Comparison of ENCODE assay signal across 8 mouse cellular contexts in the genomic region with DNA sequence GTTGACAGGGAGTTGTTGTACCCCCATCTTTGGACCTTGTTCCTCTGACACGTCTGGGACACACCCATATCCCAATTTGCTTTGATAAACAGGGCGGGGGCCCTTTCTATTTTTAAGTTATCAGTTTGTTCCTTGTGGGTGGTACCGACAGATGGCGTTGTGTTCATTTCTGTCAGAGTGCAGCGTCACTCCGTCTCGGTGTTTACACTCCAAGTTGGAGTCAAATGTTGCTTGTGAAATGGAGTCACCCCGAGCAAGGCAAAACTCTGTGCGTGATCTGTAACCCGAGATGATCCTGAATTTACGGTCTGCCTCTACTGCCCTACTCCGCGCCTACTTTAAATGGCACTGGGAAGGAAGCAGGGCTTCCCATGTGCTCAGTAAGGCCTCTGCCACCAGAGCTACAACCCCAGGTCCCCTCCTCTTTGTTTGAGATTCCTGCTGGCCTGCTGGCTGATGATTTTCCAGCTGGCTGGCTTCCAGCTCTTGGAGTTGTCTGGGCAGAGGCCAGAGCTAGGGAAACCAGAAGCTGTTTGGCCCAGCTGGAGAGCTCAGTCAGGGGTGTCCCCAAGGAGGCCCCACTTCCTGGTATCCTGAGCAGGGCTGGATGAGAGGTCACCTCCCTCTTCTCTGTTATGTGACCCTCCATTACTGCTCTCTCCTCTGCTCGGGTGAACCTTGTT. TPM values are rescaled to one million over a fixed set of nuclear protein-coding genes. Genes with fewer than 3 reads are reported as not detected.
DNase-seq lines count a peak whose midpoint lies in the region; ATAC-seq lines count a peak whose summit lies in the region.

No protein-coding gene starts in this region.

- H3K9ac ChIP-seq in forebrain, embryonic 11.5 days (ENCODE audit: low read length) = peak overlapping the region; percentile 29

- 39% methylated on average over 14 of the region's 14 CpGs for WGBS in forebrain, embryonic 11.5 days

- H3K36me3 ChIP-seq in forebrain, embryonic 11.5 days (ENCODE audit: control insufficient read depth, insufficient read depth, low read length) = no peaks in the 10 kb centered on the region

- H3K27me3 ChIP-seq in forebrain, embryonic 11.5 days (ENCODE audit: control insufficient read depth, insufficient read depth, low read length) = no peaks in the 10 kb centered on the region

- 0 out of 2 replicates have a peak, but pooled peaks cover 5% of the 10 kb centered on the region for H3K4me1 ChIP-seq in forebrain, embryonic 11.5 days (replicated peaks; ENCODE audit: control insufficient read depth, insufficient read depth, low read length)

- peak; percentile 82 for DNase-seq in MEL-GATA-1-ER (ENCODE audit: extremely low read depth, low read depth)
- DNase-seq in adrenal gland, postnatal 4 days (ENCODE audit: low spot score in 2 of 2) = peak; percentile 84 to 87
- DNase-seq in forebrain, embryonic 11.5 days (ENCODE audit: low spot score) = peak; percentile 69
- peak; percentile 98 to 99 for DNase-seq in heart, postnatal 10 days
- DNase-seq in kidney, postnatal 4 days = peak; percentile 98
- peak; percentile 97 for DNase-seq in lung, postnatal 10 days
- DNase-seq in retina, embryonic 14.5 days (ENCODE audit: low spot score) = peak; percentile 83
- DNase-seq in T-cell, adult 2 months (ENCODE audit: low spot score) = no peak

- H3K9me3 ChIP-seq in forebrain, embryonic 11.5 days (ENCODE audit: control insufficient read depth, low read length) = no peaks in the 10 kb centered on the region

- intact Hi-C loops in heart, postnatal 10 days (cut with DNase I) = loop anchor here (2.0 kb wide), 1 partner anchor 20 kb away; a partner anchor contains a TSS

- H3K4me2 ChIP-seq in forebrain, embryonic 11.5 days (ENCODE audit: low read depth, low read length, severe bottlenecking) = no peak overlapping the region

- peak overlapping the region; percentile 63; the same call in 1 of the 2 replicates for H3K27ac ChIP-seq in forebrain, embryonic 11.5 days (ENCODE audit: low read depth, low read length)

- ATAC-seq in forebrain, embryonic 11.5 days (replicated peaks; ENCODE audit: low FRiP score) = no peak

- no peak overlapping the region for H3K4me3 ChIP-seq in forebrain, embryonic 11.5 days (ENCODE audit: low read depth, low read length)

RNA-seq across cellular contexts. Expression of a gene that starts 13.1 kb away (rescaled TPM):
- total RNA-seq in adrenal gland, postnatal 4 days (2021) = under 1 TPM; 0.59 to 0.67 TPM
- 0.28 TPM in 1 of 2 replicates, not detected in the other for polyA plus RNA-seq in forebrain, embryonic 11.5 days (2014; fragmentation: Nextera tagmentation; extraction: Ambion mirVana)
- total RNA-seq in heart, postnatal 10 days (2021) = not detected

RNA-seq across cellular contexts. Expression of a gene that starts 15.4 kb away (rescaled TPM):
- under 1 TPM; 0.11 TPM for total RNA-seq in adrenal gland, postnatal 4 days (2021)
- 0.16 and 0.19 TPM in 2 replicates for polyA plus RNA-seq in forebrain, embryonic 11.5 days (2014; fragmentation: Nextera tagmentation; extraction: Ambion mirVana)
- total RNA-seq in heart, postnatal 10 days (2021) = under 1 TPM in 1 of 2 experiments, not detected in 1; 0.05 TPM

RNA-seq across cellular contexts. Expression of a gene that starts 21.2 kb away (rescaled TPM):
- 10 to 100 TPM; 79.8 to 86.5 TPM for total RNA-seq in adrenal gland, postnatal 4 days (2021)
- polyA plus RNA-seq in forebrain, embryonic 11.5 days (2014; fragmentation: Nextera tagmentation; extraction: Ambion mirVana) = 112 and 116 TPM in 2 replicates
- total RNA-seq in heart, postnatal 10 days (2021) = 10 to 100 TPM; 63.8 to 76.9 TPM
